Mouse (Mus musculus): Measurements from ENCODE around the gene Gm21974. TPM values are rescaled to one million over a fixed set of nuclear protein-coding genes. Genes with fewer than 3 reads are reported as not detected.
A peak's percentile ranks its signal among the peaks of the same experiment; 100 is the strongest.

Gm21974 gene
- total and polyA plus RNA-seq, 2 experiments from 2014 or later: 0.16 TPM; not detected in 1

- H3K27me3 ChIP-seq (ENCODE audit: insufficient read depth, low read length): no peaks in the 10 kb centered on the region
- TF ChIP-seq CTCF (IDR thresholded peaks at IDR 0.05): no peak
- DNase-seq (ENCODE audit: low spot score) (no peak), ATAC-seq (ENCODE audit: low FRiP score) (no peak)
- no peak overlapping the region for H3K27ac ChIP-seq (ENCODE audit: low read depth, low read length)
- peak overlapping the region; percentile 74 for H3K4me2 ChIP-seq (ENCODE audit: low read depth, low read length, poor library complexity, severe bottlenecking)
- H3K9ac ChIP-seq (replicated peaks; ENCODE audit: low read length, poor library complexity, severe bottlenecking): peak overlapping the region; percentile 69; the same call in 1 of the 2 replicates
- peaks cover 28% of the 10 kb centered on the region for H3K36me3 ChIP-seq (ENCODE audit: insufficient read depth, low read length)
- H3K9me3 ChIP-seq (ENCODE audit: low read length): no peaks in the 10 kb centered on the region
- no peaks in the 10 kb centered on the region for H3K4me1 ChIP-seq (ENCODE audit: insufficient read depth, low read length)
- H3K4me3 ChIP-seq (ENCODE audit: low read depth, low read length): peak overlapping the region; percentile 60
- WGBS: 89% methylated on average over 5 of the region's 5 CpGs
Measured at GRCm38 (mm10) chr7:127894480-127894879, 774 bp downstream of the Gm21974 start.

DNA sequence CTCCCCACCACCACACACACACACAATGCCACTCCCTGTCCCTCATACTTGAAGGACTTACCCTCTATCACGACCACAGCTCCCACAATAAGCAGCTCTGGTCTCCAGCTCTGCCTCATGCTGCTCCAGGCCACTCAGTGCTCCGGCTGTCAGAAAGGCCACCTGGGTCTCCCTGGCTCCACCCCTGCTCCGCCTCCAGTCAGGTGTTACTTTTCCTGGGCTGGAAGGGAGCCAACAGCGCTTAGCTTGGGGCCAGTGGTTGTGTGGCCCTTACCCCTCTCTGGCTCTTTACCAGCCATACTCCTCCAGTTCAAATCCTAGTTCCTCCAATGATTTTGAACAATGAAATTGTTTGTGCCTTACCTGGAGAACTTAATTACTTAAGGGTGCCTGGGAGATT lies 4.5 kb downstream of the Gm21974 start, which contains the start of gene Prss53:
TSS of gene Prss53 (minus strand) at position 173 of the 400 bp plus-strand sequence.
- TF ChIP-seq CTCF (IDR thresholded peaks at IDR 0.05): no peak

DNA sequence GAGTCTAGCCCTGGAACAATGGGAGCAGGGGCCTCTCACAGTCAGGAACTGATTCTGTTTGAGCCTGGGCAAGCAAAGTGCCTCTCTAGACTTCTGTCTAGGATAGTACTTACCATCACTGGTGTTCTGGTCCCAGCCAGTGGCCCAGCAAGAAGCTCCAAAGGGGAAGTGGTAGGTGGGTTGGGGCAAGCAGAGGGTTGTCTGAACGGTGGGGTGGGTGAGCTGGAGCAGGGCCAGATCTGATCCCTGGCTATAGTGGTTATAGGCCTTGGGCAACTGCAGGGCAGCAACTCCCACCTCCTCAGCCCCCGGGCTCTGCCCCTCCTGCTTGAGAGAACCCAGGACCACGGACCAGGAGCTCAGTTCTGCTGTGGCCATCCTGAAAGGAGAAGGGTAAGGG lies 6.4 kb downstream of the Gm21974 start:
- H3K4me3 ChIP-seq (ENCODE audit: low read depth, low read length): no peak overlapping the region
- no peak overlapping the region for H3K27ac ChIP-seq (ENCODE audit: low read depth, low read length)
- 79% methylated on average over 3 of the region's 3 CpGs for WGBS
- DNase-seq (ENCODE audit: low spot score) (no peak), ATAC-seq (ENCODE audit: low FRiP score) (no peak)
- H3K4me1 ChIP-seq (ENCODE audit: insufficient read depth, low read length): no peaks in the 10 kb centered on the region
- TF ChIP-seq CTCF (IDR thresholded peaks at IDR 0.05): no peak
- no peak overlapping the region for H3K9ac ChIP-seq (replicated peaks; ENCODE audit: low read length, poor library complexity, severe bottlenecking)
- H3K9me3 ChIP-seq (ENCODE audit: low read length): no peaks in the 10 kb centered on the region
- H3K36me3 ChIP-seq (ENCODE audit: insufficient read depth, low read length): peaks cover 79% of the 10 kb centered on the region
- H3K4me2 ChIP-seq (ENCODE audit: low read depth, low read length, poor library complexity, severe bottlenecking): no peak overlapping the region
- no peaks in the 10 kb centered on the region for H3K27me3 ChIP-seq (ENCODE audit: insufficient read depth, low read length)

More for the DNA sequence above, 4.5 kb downstream of the Gm21974 start, which contains the start of gene Prss53:
- H3K4me3 ChIP-seq (ENCODE audit: low read depth, low read length): no peak within 1 kb of the TSS
- DNase-seq (ENCODE audit: low spot score) (no peak), ATAC-seq (ENCODE audit: low FRiP score) (no peak)
- no peak within 1 kb of the TSS for H3K9ac ChIP-seq (replicated peaks; ENCODE audit: low read length, poor library complexity, severe bottlenecking)
- H3K36me3 ChIP-seq (ENCODE audit: insufficient read depth, low read length): peaks cover 63% of the 10 kb centered on the region
- no peak within 1 kb of the TSS for H3K27ac ChIP-seq (ENCODE audit: low read depth, low read length)
- H3K9me3 ChIP-seq (ENCODE audit: low read length): no peaks in the 10 kb centered on the region
- no peaks in the 10 kb centered on the region for H3K4me1 ChIP-seq (ENCODE audit: insufficient read depth, low read length)
- WGBS: 26% methylated on average over 4 of the region's 4 CpGs
- H3K27me3 ChIP-seq (ENCODE audit: insufficient read depth, low read length): no peaks in the 10 kb centered on the region
- H3K4me2 ChIP-seq (ENCODE audit: low read depth, low read length, poor library complexity, severe bottlenecking): no peak within 1 kb of the TSS

DNA sequence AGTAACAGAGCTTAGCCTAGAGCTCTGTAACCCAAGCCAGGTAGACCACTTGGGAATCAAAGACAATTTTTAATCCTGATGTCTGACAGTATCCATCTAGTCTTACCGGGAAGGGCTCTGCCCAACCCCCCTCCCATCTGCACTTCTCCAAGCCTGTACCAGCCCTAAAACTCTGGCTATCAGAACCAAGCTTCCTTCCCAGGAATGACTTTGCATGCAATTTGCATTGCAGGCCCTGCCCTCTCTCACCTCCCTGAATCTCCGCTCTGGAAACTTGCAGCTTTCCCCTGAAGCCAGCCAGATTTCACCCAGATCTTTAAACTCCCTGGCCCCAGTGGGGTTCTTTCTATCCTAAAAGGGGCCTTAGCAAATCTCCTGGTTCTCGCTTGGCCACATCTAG lies 7.5 kb downstream of the Gm21974 start:
- Histone ChIP-seq H3K36me3 (ENCODE audit: insufficient read depth, low read length) (peaks cover 82% of the 10 kb centered on the region), H3K9me3 (ENCODE audit: low read length) (no peaks in the 10 kb centered on the region), H3K27me3 (ENCODE audit: insufficient read depth, low read length) (no peaks in the 10 kb centered on the region), H3K9ac (replicated peaks; ENCODE audit: low read length, poor library complexity, severe bottlenecking) (no peak overlapping the region), H3K4me2 (ENCODE audit: low read depth, low read length, poor library complexity, severe bottlenecking) (no peak overlapping the region), H3K27ac (ENCODE audit: low read depth, low read length) (no peak overlapping the region), H3K4me3 (ENCODE audit: low read depth, low read length) (no peak overlapping the region), H3K4me1 (ENCODE audit: insufficient read depth, low read length) (no peaks in the 10 kb centered on the region)
- WGBS: 82% methylated on average over 3 of the region's 3 CpGs
- TF ChIP-seq CTCF (IDR thresholded peaks at IDR 0.05): no peak
- DNase-seq (ENCODE audit: low spot score) (no peak), ATAC-seq (ENCODE audit: low FRiP score) (no peak)

GRCm38 (mm10) chr7:127887191-127887590 lies 8.1 kb downstream of the Gm21974 start:
- TF ChIP-seq CTCF (IDR thresholded peaks at IDR 0.05): no peak
- Histone ChIP-seq H3K27me3 (ENCODE audit: insufficient read depth, low read length) (no peaks in the 10 kb centered on the region), H3K27ac (ENCODE audit: low read depth, low read length) (no peak overlapping the region), H3K9me3 (ENCODE audit: low read length) (no peaks in the 10 kb centered on the region), H3K36me3 (ENCODE audit: insufficient read depth, low read length) (peaks cover 85% of the 10 kb centered on the region), H3K4me3 (ENCODE audit: low read depth, low read length) (no peak overlapping the region), H3K4me2 (ENCODE audit: low read depth, low read length, poor library complexity, severe bottlenecking) (no peak overlapping the region), H3K4me1 (ENCODE audit: insufficient read depth, low read length) (no peaks in the 10 kb centered on the region), H3K9ac (replicated peaks; ENCODE audit: low read length, poor library complexity, severe bottlenecking) (no peak overlapping the region)
- no peak for DNase-seq (ENCODE audit: low spot score)
- ATAC-seq (ENCODE audit: low FRiP score): no peak
- WGBS: 85% methylated on average over 8 of the region's 8 CpGs

GRCm38 (mm10) chr7:127886551-127886950 lies 8.7 kb downstream of the Gm21974 start:
- peaks cover 88% of the 10 kb centered on the region for H3K36me3 ChIP-seq (ENCODE audit: insufficient read depth, low read length)
- no peaks in the 10 kb centered on the region for H3K9me3 ChIP-seq (ENCODE audit: low read length)
- ATAC-seq (ENCODE audit: low FRiP score): no peak
- TF ChIP-seq CTCF (IDR thresholded peaks at IDR 0.05): no peak
- H3K4me1 ChIP-seq (ENCODE audit: insufficient read depth, low read length): no peaks in the 10 kb centered on the region
- no peak overlapping the region for H3K27ac ChIP-seq (ENCODE audit: low read depth, low read length)
- H3K4me2 ChIP-seq (ENCODE audit: low read depth, low read length, poor library complexity, severe bottlenecking): no peak overlapping the region
- no peak overlapping the region for H3K4me3 ChIP-seq (ENCODE audit: low read depth, low read length)
- WGBS: 92% methylated on average over 6 of the region's 6 CpGs
- no peak overlapping the region for H3K9ac ChIP-seq (replicated peaks; ENCODE audit: low read length, poor library complexity, severe bottlenecking)
- H3K27me3 ChIP-seq (ENCODE audit: insufficient read depth, low read length): no peaks in the 10 kb centered on the region
- no peak for DNase-seq (ENCODE audit: low spot score)
